Mouse (Mus musculus): ENCODE results near the gene Zfp747. TPM values are rescaled to one million over a fixed set of nuclear protein-coding genes. Genes with fewer than 3 reads are reported as not detected.
A peak's percentile ranks its signal among the peaks of the same experiment; 100 is the strongest.
"Not testable (repeated sequence)": the region's sequence is repeated elsewhere in the genome, so short reads cannot be mapped to it uniquely, and the experiment has no call there.

Gene Zfp747
- polyA plus RNA-seq, 1 experiment from 2014 or later, result 1.5 TPM

GRCm38 (mm10) chr7:127392251-127392824, 16.5 kb upstream of the Zfp747 start:
- ATAC-seq, result no peak
- 74% methylated on average over 8 of the region's 8 CpGs for WGBS (ENCODE audit: insufficient replicate concordance)

DNA sequence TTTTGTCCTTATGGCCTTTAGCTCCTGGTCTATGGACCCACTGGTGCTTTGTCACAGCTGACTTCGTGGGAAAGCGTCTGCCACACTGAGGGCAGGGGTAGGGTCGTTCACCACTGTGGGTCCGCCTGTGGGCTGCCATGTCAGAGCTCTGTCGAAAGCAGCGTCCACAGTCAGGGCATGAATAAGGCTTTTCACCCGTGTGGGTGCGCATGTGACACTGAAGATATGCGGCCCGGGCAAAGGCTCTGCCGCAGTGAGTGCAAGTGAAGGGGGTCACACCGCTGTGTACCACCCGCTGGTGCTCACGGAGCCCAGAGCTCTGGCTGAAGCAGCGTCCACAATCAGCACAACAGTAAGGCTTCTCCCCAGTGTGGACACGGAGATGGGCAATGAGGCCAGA, 15.7 kb upstream of the Zfp747 start:
- Histone ChIP-seq H3K27ac (ENCODE audit: low read depth) (no peak overlapping the region), H3K36me3 (replicated peaks; ENCODE audit: insufficient read depth, low read length) (no peaks in the 10 kb centered on the region), H3K4me2 (ENCODE audit: low read depth, low read length) (no peak overlapping the region), H3K4me3 (ENCODE audit: low read depth, low read length) (no peak overlapping the region), H3K9ac (replicated peaks) (no peak overlapping the region), H3K27me3 (ENCODE audit: insufficient read depth, low read length) (no peaks in the 10 kb centered on the region), H3K4me1 (ENCODE audit: insufficient read depth) (peaks cover 15% of the 10 kb centered on the region), H3K9me3 (ENCODE audit: low read length) (no peaks in the 10 kb centered on the region)
- 90% methylated on average over 16 of the region's 16 CpGs for WGBS (ENCODE audit: insufficient replicate concordance)
- no peak for DNase-seq
- no peak for TF ChIP-seq CTCF (IDR thresholded peaks at IDR 0.05; ENCODE audit: low read depth)
- TF ChIP-seq EP300 (IDR thresholded peaks at IDR 0.05; ENCODE audit: low read depth), result no peak
- ATAC-seq, result no peak

More at GRCm38 (mm10) chr7:127392251-127392824, 16.5 kb upstream of the Zfp747 start:
- Histone ChIP-seq H3K9ac (replicated peaks) (peak overlapping the region; percentile 41), H3K27ac (ENCODE audit: low read depth) (0 out of 2 replicates have a peak overlapping the region, but pooled peaks have one; percentile 74), H3K27me3 (ENCODE audit: insufficient read depth, low read length) (no peaks in the 10 kb centered on the region), H3K4me2 (ENCODE audit: low read depth, low read length) (peak overlapping the region; percentile 73), H3K4me3 (ENCODE audit: low read depth, low read length) (peak overlapping the region; percentile 59), H3K36me3 (replicated peaks; ENCODE audit: insufficient read depth, low read length) (no peaks in the 10 kb centered on the region), H3K4me1 (ENCODE audit: insufficient read depth) (peaks cover 15% of the 10 kb centered on the region), H3K9me3 (ENCODE audit: low read length) (no peaks in the 10 kb centered on the region)
- peak; percentile 24 for DNase-seq
- TF ChIP-seq EP300 (IDR thresholded peaks at IDR 0.05; ENCODE audit: low read depth), result no peak
- no peak for TF ChIP-seq CTCF (IDR thresholded peaks at IDR 0.05; ENCODE audit: low read depth)

GRCm38 (mm10) chr7:127390306-127390705, 14.5 kb upstream of the Zfp747 start:
- no peak overlapping the region for H3K27ac ChIP-seq (ENCODE audit: low read depth)
- no peak for DNase-seq
- TF ChIP-seq CTCF (IDR thresholded peaks at IDR 0.05; ENCODE audit: low read depth), result no peak
- no peak for TF ChIP-seq EP300 (IDR thresholded peaks at IDR 0.05; ENCODE audit: low read depth)
- H3K36me3 ChIP-seq (replicated peaks; ENCODE audit: insufficient read depth, low read length), result no peaks in the 10 kb centered on the region
- no peaks in the 10 kb centered on the region for H3K9me3 ChIP-seq (ENCODE audit: low read length)
- WGBS (ENCODE audit: insufficient replicate concordance), result 80% methylated on average over 7 of the region's 7 CpGs
- H3K9ac ChIP-seq (replicated peaks), result no peak overlapping the region
- H3K27me3 ChIP-seq (ENCODE audit: insufficient read depth, low read length), result no peaks in the 10 kb centered on the region
- H3K4me2 ChIP-seq (ENCODE audit: low read depth, low read length), result no peak overlapping the region
- H3K4me1 ChIP-seq (ENCODE audit: insufficient read depth), result peaks cover 15% of the 10 kb centered on the region
- no peak for ATAC-seq
- no peak overlapping the region for H3K4me3 ChIP-seq (ENCODE audit: low read depth, low read length)

GRCm38 (mm10) chr7:127388201-127388600, 12.4 kb upstream of the Zfp747 start:
- not testable (repeated sequence) for ATAC-seq; DNase-seq; H3K9ac ChIP-seq (replicated peaks); H3K9me3 ChIP-seq (ENCODE audit: low read length); H3K4me2 ChIP-seq (ENCODE audit: low read depth, low read length); H3K27me3 ChIP-seq (ENCODE audit: insufficient read depth, low read length); H3K36me3 ChIP-seq (replicated peaks; ENCODE audit: insufficient read depth, low read length); H3K4me3 ChIP-seq (ENCODE audit: low read depth, low read length); H3K27ac ChIP-seq (ENCODE audit: low read depth)
- H3K4me1 ChIP-seq (ENCODE audit: insufficient read depth), result peaks cover 10% of the 10 kb centered on the region

GRCm38 (mm10) chr7:127386641-127387392, 11.0 kb upstream of the Zfp747 start, which contains the start of gene 9130019O22Rik:
Gene 9130019O22Rik (minus strand): TSS chr7:127387166.
- peak within 1 kb of the TSS; percentile 67; the same call in 1 of the 2 replicates for H3K27ac ChIP-seq (ENCODE audit: low read depth)
- H3K4me3 ChIP-seq (ENCODE audit: low read depth, low read length), result peak within 1 kb of the TSS; percentile 68

DNA sequence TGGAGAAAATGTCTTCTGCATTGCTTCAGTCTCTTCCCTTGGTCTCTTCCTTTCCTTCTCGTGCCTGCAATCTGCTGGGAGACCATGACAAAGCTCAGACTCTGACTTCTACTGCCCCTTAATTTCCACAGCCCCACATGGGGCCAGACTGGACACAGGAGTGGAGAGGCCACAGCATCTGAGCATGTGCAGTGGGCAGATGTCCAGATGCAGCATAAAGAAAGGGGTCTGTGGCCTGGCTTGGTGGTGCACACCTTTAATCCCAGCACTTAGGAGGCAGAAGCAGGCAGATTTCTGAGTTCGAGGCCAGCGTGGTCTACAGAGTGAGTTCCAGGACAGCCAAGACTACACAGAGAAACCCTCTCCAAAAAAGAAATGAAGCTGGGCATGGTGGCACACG, 9.7 kb upstream of the Zfp747 start:
- DNase-seq; H3K9me3 ChIP-seq (ENCODE audit: low read length); H3K9ac ChIP-seq (replicated peaks); H3K4me1 ChIP-seq (ENCODE audit: insufficient read depth); H3K36me3 ChIP-seq (replicated peaks; ENCODE audit: insufficient read depth, low read length); H3K27me3 ChIP-seq (ENCODE audit: insufficient read depth, low read length); H3K27ac ChIP-seq (ENCODE audit: low read depth); ATAC-seq; H3K4me3 ChIP-seq (ENCODE audit: low read depth, low read length); H3K4me2 ChIP-seq (ENCODE audit: low read depth, low read length): not testable (repeated sequence)
- 85% methylated on average over 4 of the region's 4 CpGs for WGBS (ENCODE audit: insufficient replicate concordance)

More at GRCm38 (mm10) chr7:127386641-127387392, 11.0 kb upstream of the Zfp747 start, which contains the start of gene 9130019O22Rik:
- no peaks in the 10 kb centered on the region; the same call in 1 of the 2 replicates for H3K4me1 ChIP-seq (ENCODE audit: insufficient read depth)
- ATAC-seq (peak; percentile 94), DNase-seq (peak; percentile 85)
- no peaks in the 10 kb centered on the region for H3K27me3 ChIP-seq (ENCODE audit: insufficient read depth, low read length)
- WGBS (ENCODE audit: insufficient replicate concordance), result 15% methylated on average over 37 of the region's 38 CpGs
- peak within 1 kb of the TSS; percentile 81 for H3K9ac ChIP-seq (replicated peaks)
- H3K36me3 ChIP-seq (replicated peaks; ENCODE audit: insufficient read depth, low read length), result no peaks in the 10 kb centered on the region
- H3K4me2 ChIP-seq (ENCODE audit: low read depth, low read length), result peak within 1 kb of the TSS; percentile 85
- TF ChIP-seq CTCF (IDR thresholded peaks at IDR 0.05; ENCODE audit: low read depth), result no peak
- no peak for TF ChIP-seq EP300 (IDR thresholded peaks at IDR 0.05; ENCODE audit: low read depth)
- H3K9me3 ChIP-seq (ENCODE audit: low read length), result no peaks in the 10 kb centered on the region

Data from liver, postnatal 0 days (tissue).